Comparison of ENCODE assay signal across 11 mouse cellular contexts in the genomic region with DNA sequence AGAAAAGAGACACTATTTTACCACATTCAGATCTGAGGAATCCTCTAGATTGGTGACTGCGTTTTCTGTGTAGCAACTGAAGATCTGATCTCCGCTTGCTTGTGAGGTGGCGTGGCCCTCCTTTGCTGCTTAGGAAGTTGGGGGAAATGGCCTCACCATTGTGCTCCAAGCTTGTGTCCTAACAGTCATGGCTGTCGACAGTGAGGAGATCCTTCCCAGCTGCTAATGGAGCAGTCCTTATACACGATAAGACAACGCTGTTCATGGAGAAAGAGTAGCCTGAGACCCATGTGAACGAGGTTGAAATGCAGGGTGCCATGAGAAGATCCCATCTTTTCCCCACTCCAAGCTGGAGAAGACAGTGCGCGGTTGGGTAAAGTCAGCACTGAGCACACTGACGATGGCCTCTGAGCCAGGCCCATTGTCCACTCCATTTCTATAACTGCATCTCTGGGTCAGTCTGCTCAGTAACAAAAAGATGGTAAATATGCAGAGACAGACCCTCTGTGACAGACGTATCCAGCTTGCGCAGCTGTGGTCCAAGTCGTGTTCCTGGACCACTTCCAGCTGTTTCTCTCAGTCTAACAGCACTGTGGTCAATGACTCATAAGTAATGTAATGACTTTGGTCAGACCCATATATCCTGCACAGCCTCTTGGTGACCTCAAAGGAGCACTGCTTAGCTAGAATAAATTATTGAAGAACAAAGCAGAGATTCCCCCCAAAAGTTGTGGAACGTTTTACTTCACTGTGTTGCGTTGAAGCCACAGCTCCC. TPM values are rescaled to one million over a fixed set of nuclear protein-coding genes. Genes with fewer than 3 reads are reported as not detected.
DNase-seq lines count a peak whose midpoint lies in the region; ATAC-seq and TF ChIP-seq lines count a peak whose summit lies in the region.
"Had no signal": no experiment of that assay in that cellular context is flagged by ENCODE, and none has a peak within 500 bp of the region (broad histone marks: within the 10 kb centered on the region; RNA-seq: fewer than 3 reads in every experiment).

No protein-coding gene starts in this region.

- 80% methylated on average over 15 of the region's 15 CpGs for WGBS in hindbrain, embryonic 14.5 days
- WGBS in hindbrain, postnatal 0 days: 80% methylated on average over 15 of the region's 15 CpGs
- WGBS in midbrain, embryonic 13.5 days: 92% methylated on average over 15 of the region's 15 CpGs
- 77% methylated on average over 15 of the region's 15 CpGs for WGBS in thymus, adult 2 months

- 0 out of 2 replicates have a peak, but pooled peaks cover 8% of the 10 kb centered on the region for H3K9me3 ChIP-seq in hindbrain, embryonic 14.5 days (ENCODE audit: control insufficient read depth, low read length)
- peaks cover 3% of the 10 kb centered on the region; the same call in 1 of the 2 replicates for H3K9me3 ChIP-seq in hindbrain, postnatal 0 days (ENCODE audit: low read length)
- H3K9me3 ChIP-seq in midbrain, embryonic 13.5 days: no peaks in the 10 kb centered on the region

- in situ Hi-C loops in Patski (cut with MboI; ENCODE audit: low pct_unique_long_range_greater_than_20kb): no loop called here

- no peaks in the 10 kb centered on the region for H3K27me3 ChIP-seq in hindbrain, embryonic 14.5 days (ENCODE audit: control insufficient read depth, insufficient read depth, low read length)
- no peaks in the 10 kb centered on the region for H3K27me3 ChIP-seq in hindbrain, postnatal 0 days (ENCODE audit: insufficient read depth, low read length)
- no peaks in the 10 kb centered on the region for H3K27me3 ChIP-seq in Patski
- H3K27me3 ChIP-seq in midbrain, embryonic 13.5 days: no peaks in the 10 kb centered on the region
- H3K27me3 ChIP-seq in thymus, adult 2 months (ENCODE audit: control insufficient read depth, insufficient read depth, low read length): no peaks in the 10 kb centered on the region

- H3K4me1 ChIP-seq in hindbrain, embryonic 14.5 days (replicated peaks; ENCODE audit: control insufficient read depth, insufficient read depth, low read length): no peaks in the 10 kb centered on the region
- no peaks in the 10 kb centered on the region for H3K4me1 ChIP-seq in hindbrain, postnatal 0 days (ENCODE audit: insufficient read depth, low read length)
- H3K4me1 ChIP-seq in midbrain, embryonic 13.5 days (replicated peaks): peaks cover 11% of the 10 kb centered on the region; the same call in 1 of the 2 replicates
- no peaks in the 10 kb centered on the region for H3K4me1 ChIP-seq in thymus, adult 2 months (replicated peaks; ENCODE audit: control insufficient read depth, insufficient read depth, low read length)

- H3K4me3 ChIP-seq in hindbrain, embryonic 14.5 days (replicated peaks; ENCODE audit: low read length): no peak overlapping the region
- no peak overlapping the region for H3K4me3 ChIP-seq in hindbrain, postnatal 0 days (ENCODE audit: low read length)
- H3K4me3 ChIP-seq in midbrain, embryonic 13.5 days (replicated peaks): no peak overlapping the region
- H3K4me3 ChIP-seq in thymus, adult 2 months (ENCODE audit: control insufficient read depth, insufficient read depth, low read length): no peak overlapping the region

- H3K36me3 ChIP-seq in hindbrain, embryonic 14.5 days (replicated peaks; ENCODE audit: control insufficient read depth, insufficient read depth): no peaks in the 10 kb centered on the region
- no peaks in the 10 kb centered on the region for H3K36me3 ChIP-seq in hindbrain, postnatal 0 days (ENCODE audit: insufficient read depth, low read length)
- no peaks in the 10 kb centered on the region for H3K36me3 ChIP-seq in midbrain, embryonic 13.5 days
- H3K36me3 ChIP-seq in thymus, adult 2 months (ENCODE audit: control insufficient read depth, insufficient read depth, low read length): no peaks in the 10 kb centered on the region

- intact Hi-C loops in heart, postnatal 25 days (cut with DNase I): no loop called here

- DNase-seq in hindbrain, embryonic 14.5 days (ENCODE audit: low spot score): no peak
- DNase-seq in hindbrain, postnatal 0 days (ENCODE audit: low spot score): no peak
- peak; percentile 39 for DNase-seq in Patski (ENCODE audit: low read depth, low spot score)
- peak; percentile 18 for DNase-seq in heart, postnatal 25 days (ENCODE audit: low spot score)
- no peak for DNase-seq in thymus, adult 2 months
- no peak for DNase-seq in urinary bladder, postnatal 10 days (ENCODE audit: low spot score)
- DNase-seq: cerebellum, adult 11-12 months; retina, postnatal 1 day had no signal

- H3K4me2 ChIP-seq in hindbrain, embryonic 14.5 days (replicated peaks): no peak overlapping the region
- no peak overlapping the region for H3K4me2 ChIP-seq in hindbrain, postnatal 0 days (ENCODE audit: low read depth, low read length)
- H3K4me2 ChIP-seq in midbrain, embryonic 13.5 days (replicated peaks): no peak overlapping the region
- H3K4me2 ChIP-seq: liver, embryonic 11.5 days had no signal

- POLR2A ChIA-PET in Patski (lab: Charles Lee): no interaction called here

- no peak for TF ChIP-seq POLR2A in thymus, adult 2 months (IDR thresholded peaks at IDR 0.05; ENCODE audit: control insufficient read depth, extremely low read depth, insufficient read depth, low read length, poor library complexity)

- TF ChIP-seq CTCF in hindbrain, postnatal 0 days (IDR thresholded peaks at IDR 0.05; ENCODE audit: low read depth): no peak
- TF ChIP-seq CTCF in Patski (IDR thresholded peaks at IDR 0.05): no peak
- TF ChIP-seq CTCF in thymus, adult 2 months (IDR thresholded peaks at IDR 0.05; ENCODE audit: borderline replicate concordance, control insufficient read depth, extremely low read depth, insufficient read depth, low read length, poor library complexity): no peak

- 0 out of 2 replicates have a peak, but pooled peaks have one; percentile 37 for ATAC-seq in hindbrain, embryonic 14.5 days (ENCODE audit: low FRiP score)
- ATAC-seq in hindbrain, postnatal 0 days: no peak
- no peak for ATAC-seq in Patski
- ATAC-seq in megakaryocyte progenitor cell, adult 5-6 weeks (replicated peaks; ENCODE audit: poor library complexity): peak; percentile 83
- ATAC-seq in midbrain, embryonic 13.5 days: no peak

- no peak overlapping the region for H3K27ac ChIP-seq in hindbrain, embryonic 14.5 days
- no peak overlapping the region for H3K27ac ChIP-seq in hindbrain, postnatal 0 days
- no peak overlapping the region for H3K27ac ChIP-seq in midbrain, embryonic 13.5 days
- H3K27ac ChIP-seq in thymus, adult 2 months (ENCODE audit: control insufficient read depth, insufficient read depth, low read length): no peak overlapping the region; the same call in 1 of the 2 replicates

- H3K9ac ChIP-seq in hindbrain, embryonic 14.5 days: no peak overlapping the region
- H3K9ac ChIP-seq in hindbrain, postnatal 0 days (replicated peaks; ENCODE audit: low read length): no peak overlapping the region
- no peak overlapping the region for H3K9ac ChIP-seq in midbrain, embryonic 13.5 days (replicated peaks)

- CTCF ChIA-PET in Patski (lab: Charles Lee): interaction anchor here (1.0 to 1.2 kb wide), 3 partner anchors 18 to 113 kb away, joined by 3 read pairs; no protein-coding TSS in a partner anchor

RNA-seq across cellular contexts. Expression of a gene that starts 15.1 kb away (rescaled TPM):
- polyA plus RNA-seq in hindbrain, embryonic 14.5 days (2014; fragmentation: Nextera tagmentation; extraction: Ambion mirVana): 8.3 and 8.6 TPM in 2 replicates
- 1.9 and 2.9 TPM in 2 replicates for total RNA-seq in hindbrain, postnatal 0 days (2014; rRNA removed)
- polyA plus RNA-seq in hindbrain, postnatal 0 days (2015; fragmentation: Nextera tagmentation; extraction: Ambion mirVana): 3.3 and 3.9 TPM in 2 replicates
- not detected for polyA plus RNA-seq in Patski (2021)
- 1 to 10 TPM; 2.4 to 4.2 TPM for total RNA-seq in heart, postnatal 25 days (2021)
- not detected in 2 replicates for total RNA-seq in megakaryocyte progenitor cell, adult 5-6 weeks (2015)
- not detected in 2 replicates for total RNA-seq in megakaryocyte progenitor cell, adult 5-6 weeks (2017)
- polyA plus RNA-seq in midbrain, embryonic 13.5 days (2015; fragmentation: Nextera tagmentation; extraction: Ambion mirVana): 7.3 and 9.2 TPM in 2 replicates
- polyA plus RNA-seq in thymus, adult 2 months (2012; rRNA removed): 1.6 and 2.0 TPM in 2 replicates

Comparison
In these comparisons a context has a peak if more than half of its experiments do, and no peak if none do; other contexts are left out.
1. ATAC-seq: peak in hindbrain, embryonic 14.5 days (single experiment) and megakaryocyte progenitor cell, adult 5-6 weeks (single experiment); none in hindbrain, postnatal 0 days (single experiment), Patski (single experiment) and midbrain, embryonic 13.5 days (single experiment).
2. DNase-seq: peak in Patski (single experiment) and heart, postnatal 25 days (single experiment); none in hindbrain, embryonic 14.5 days (single experiment), hindbrain, postnatal 0 days (single experiment), thymus, adult 2 months (single experiment) and urinary bladder, postnatal 10 days (single experiment).